Mouse (Mus musculus): ENCODE data around the gene Htr1b.
A peak's percentile ranks its signal among the peaks of the same experiment; 100 is the strongest.

Gene Htr1b

GRCm38 (mm10) chr9:81633437-81633973, at the start of gene Htr1b:
Gene Htr1b (minus strand): TSS chr9:81633828.
- peak; percentile 29 for DNase-seq

- peak; percentile 44 for DNase-seq
These were observed 43.1 kb upstream of the Htr1b start for GRCm38 (mm10) chr9:81676716-81677115.

- no peak for DNase-seq
These were observed 3.9 kb upstream of the Htr1b start for GRCm38 (mm10) chr9:81637486-81637885.

GRCm38 (mm10) chr9:81635109-81635508, 1.5 kb upstream of the Htr1b start:
- peak; percentile 42 for DNase-seq

GRCm38 (mm10) chr9:81634163-81634562, 535 bp upstream of the Htr1b start:
- no peak for DNase-seq

- DNase-seq = peak; percentile 3
These were observed 742 bp downstream of the Htr1b start for GRCm38 (mm10) chr9:81632736-81633436.

- DNase-seq = no peak
These were observed 1.4 kb downstream of the Htr1b start for GRCm38 (mm10) chr9:81632191-81632735.

GRCm38 (mm10) chr9:81631581-81632091, 2.0 kb downstream of the Htr1b start:
- DNase-seq = peak; percentile 5

- peak; percentile 67 for DNase-seq
These were observed 6.6 kb downstream of the Htr1b start for GRCm38 (mm10) chr9:81626899-81627606.

- no peak for DNase-seq
These were observed 7.7 kb downstream of the Htr1b start for GRCm38 (mm10) chr9:81625898-81626297.

- DNase-seq = no peak
These were observed 10.8 kb downstream of the Htr1b start for GRCm38 (mm10) chr9:81622873-81623272.

GRCm38 (mm10) chr9:81611022-81611421, 22.6 kb downstream of the Htr1b start:
- no peak for DNase-seq

All from kidney, postnatal 14 days (tissue).